Mouse (Mus musculus): Measurements from ENCODE around the gene Gm10378. TPM values are rescaled to one million over a fixed set of nuclear protein-coding genes. Genes with fewer than 3 reads are reported as not detected.
"Not testable (repeated sequence)": the region's sequence is repeated elsewhere in the genome, so short reads cannot be mapped to it uniquely, and the experiment has no call there.

Gm10378 gene
- total RNA-seq (2014; fragmentation: Nextera tagmentation) (not detected in 2 replicates), total RNA-seq (2017) (not detected in 2 replicates)

- ATAC-seq (replicated peaks; ENCODE audit: poor library complexity, severe bottlenecking): not testable (repeated sequence)
Measured at GRCm38 (mm10) chr14:42655638-42656037, at the start of gene Gm10378. Gene Gm10378, plus strand, starts transcription at chr14:42655938.

DNA sequence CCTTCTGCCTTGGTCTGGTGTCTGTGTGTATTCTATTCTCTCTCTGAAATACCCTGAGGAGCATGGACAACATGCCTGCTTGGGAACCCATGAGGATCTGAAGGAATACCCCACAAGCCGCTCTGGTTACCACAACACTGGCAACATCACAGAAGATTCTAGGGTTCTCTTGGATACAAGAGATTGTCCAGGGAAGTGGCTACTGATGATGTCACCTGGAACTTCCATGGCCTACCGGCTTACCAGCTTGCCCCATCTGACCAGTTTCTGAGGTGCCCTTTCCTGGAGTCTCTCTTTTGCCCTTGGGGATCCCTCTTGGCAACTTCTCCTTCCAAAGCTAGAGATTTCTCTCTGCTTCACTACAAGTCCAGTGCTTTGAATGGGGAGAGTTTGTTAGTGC lies 13.9 kb upstream of the Gm10378 start, which contains the start of gene Gm3633:
TSS of gene Gm3633 (minus strand) at position 101 of the 400 bp plus-strand sequence.
- ATAC-seq (replicated peaks; ENCODE audit: poor library complexity, severe bottlenecking): not testable (repeated sequence)

Other genes starting within 250 kb of the Gm10378 start
- gene Gm8005, start 216.3 kb upstream of the Gm10378 start, total RNA-seq (2014; fragmentation: Nextera tagmentation): not detected in 2 replicates
- gene Gm8005, start 216.3 kb upstream of the Gm10378 start, total RNA-seq (2017): not detected in 2 replicates
- not detected in 2 replicates for gene Gm8011, start 192.1 kb upstream of the Gm10378 start, total RNA-seq (2014; fragmentation: Nextera tagmentation)
- not detected in 2 replicates for gene Gm8011, start 192.1 kb upstream of the Gm10378 start, total RNA-seq (2017)
- not detected in 2 replicates for gene Gm8020, start 153.6 kb upstream of the Gm10378 start, total RNA-seq (2014; fragmentation: Nextera tagmentation)
- not detected in 2 replicates for gene Gm8020, start 153.6 kb upstream of the Gm10378 start, total RNA-seq (2017)
- gene Gm8024, start 131.7 kb upstream of the Gm10378 start, total RNA-seq (2014; fragmentation: Nextera tagmentation): not detected in 2 replicates
- gene Gm8024, start 131.7 kb upstream of the Gm10378 start, total RNA-seq (2017): not detected in 2 replicates
- gene Gm17124, start 56.1 kb upstream of the Gm10378 start, total RNA-seq (2014; fragmentation: Nextera tagmentation): not detected in 2 replicates
- gene Gm17124, start 56.1 kb upstream of the Gm10378 start, total RNA-seq (2017): not detected in 2 replicates
- gene Gm3633, start 14.0 kb upstream of the Gm10378 start, total RNA-seq (2014; fragmentation: Nextera tagmentation): not detected in 2 replicates
- gene Gm3633, start 14.0 kb upstream of the Gm10378 start, total RNA-seq (2017): not detected in 2 replicates
- not detected in 2 replicates for gene Gm3015, start 112.9 kb downstream of the Gm10378 start, total RNA-seq (2014; fragmentation: Nextera tagmentation)
- not detected in 2 replicates for gene Gm3015, start 112.9 kb downstream of the Gm10378 start, total RNA-seq (2017)
- not detected in 2 replicates for gene Gm10377, start 142.0 kb downstream of the Gm10378 start, total RNA-seq (2014; fragmentation: Nextera tagmentation)
- gene Gm10377, start 142.0 kb downstream of the Gm10378 start, total RNA-seq (2017): not detected in 2 replicates
- gene Gm21977, start 197.5 kb downstream of the Gm10378 start, total RNA-seq (2014; fragmentation: Nextera tagmentation): not detected in 2 replicates
- gene Gm21977, start 197.5 kb downstream of the Gm10378 start, total RNA-seq (2017): not detected in 2 replicates

All from granulocyte monocyte progenitor cell, adult 5-6 weeks (primary cell).